Mouse (Mus musculus) spleen, adult 2 months (tissue): ENCODE data around the gene C530008M17Rik.

ENCODE experiments used
- CTCF ChIP-seq: fragments of 200-500 bp; IDR thresholded peaks from 2 replicates; pipeline ENCODE4 v1.5.1; 2011; ENCODE audit warnings: mild to moderate bottlenecking, inconsistent platforms; ENCODE audit not compliant: insufficient read depth, insufficient read length, insufficient replicate concordance; ENCODE audit errors: extremely low read depth
- POLR2A ChIP-seq: fragments of 200-500 bp; IDR thresholded peaks from 2 replicates; pipeline ENCODE4 v1.6.1; 2011; ENCODE audit warnings: low read depth, low read length, inconsistent platforms

DNA sequence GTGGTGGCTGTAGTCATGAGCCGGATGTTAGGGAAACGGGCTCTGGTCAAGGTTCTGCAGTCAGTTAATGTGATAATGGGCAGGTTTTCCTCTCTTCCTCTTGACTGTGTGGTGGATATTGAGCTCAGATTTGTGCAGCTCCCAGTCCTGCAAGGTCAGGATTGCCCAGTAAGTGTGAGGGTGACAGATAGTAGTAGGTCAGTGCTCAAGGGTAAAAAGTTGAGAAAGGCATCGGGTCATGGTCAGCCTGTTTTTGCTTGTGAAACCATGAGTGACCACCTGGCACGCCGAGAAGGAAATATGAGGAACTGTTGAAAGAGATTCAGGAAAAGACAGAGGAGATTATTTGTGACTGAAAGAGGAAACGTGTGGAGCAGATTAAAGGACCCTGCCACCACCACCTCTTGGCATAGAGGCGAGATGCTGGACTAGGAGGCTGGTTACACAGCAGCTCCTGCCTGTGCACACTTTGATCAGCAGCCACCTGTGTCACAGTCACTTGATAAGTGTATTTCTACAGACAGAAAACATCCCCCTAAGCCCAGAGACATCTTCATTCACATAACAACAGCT lies 127.9 kb downstream of the C530008M17Rik start:
- TF ChIP-seq CTCF (no peak), POLR2A (no peak)
